Mouse (Mus musculus): Measurements from ENCODE around the gene Tenm4. TPM values are rescaled to one million over a fixed set of nuclear protein-coding genes. Genes with fewer than 3 reads are reported as not detected.

The Tenm4 gene
- total RNA-seq, 2 experiments from 2014 or later, result 14.3 to 18.7 TPM

GRCm38 (mm10) chr7:96647657-96648056 is 476.6 kb downstream of the Tenm4 start:
- no peak for DNase-seq

GRCm38 (mm10) chr7:96648606-96649005 is 477.6 kb downstream of the Tenm4 start:
- no peak for DNase-seq

- DNase-seq, result peak in 1 of 2 experiments; percentile 11
Measured at GRCm38 (mm10) chr7:96649171-96649570, 478.1 kb downstream of the Tenm4 start.

GRCm38 (mm10) chr7:96650435-96650834 is 479.4 kb downstream of the Tenm4 start:
- no peak for DNase-seq

GRCm38 (mm10) chr7:96651055-96651454 is 480.0 kb downstream of the Tenm4 start:
- no peak for DNase-seq

- no peak for DNase-seq
Measured at GRCm38 (mm10) chr7:96651626-96652341, 480.7 kb downstream of the Tenm4 start.

- DNase-seq, result no peak
Measured at GRCm38 (mm10) chr7:96652844-96653243, 481.8 kb downstream of the Tenm4 start.

GRCm38 (mm10) chr7:96654206-96654605 is 483.2 kb downstream of the Tenm4 start:
- DNase-seq, result no peak

GRCm38 (mm10) chr7:96655096-96655716 is 484.2 kb downstream of the Tenm4 start:
- DNase-seq, result no peak

GRCm38 (mm10) chr7:96657101-96657830 is 486.2 kb downstream of the Tenm4 start:
- no peak for DNase-seq

- no peak for DNase-seq
Measured at GRCm38 (mm10) chr7:96657857-96658580, 487.0 kb downstream of the Tenm4 start.

GRCm38 (mm10) chr7:96660907-96661306 is 489.9 kb downstream of the Tenm4 start:
- DNase-seq, result no peak

- DNase-seq, result no peak
Measured at GRCm38 (mm10) chr7:96661352-96662169, 490.5 kb downstream of the Tenm4 start.

- no peak for DNase-seq
Measured at GRCm38 (mm10) chr7:96663336-96663735, 492.3 kb downstream of the Tenm4 start.

GRCm38 (mm10) chr7:96666366-96666896 is 495.4 kb downstream of the Tenm4 start:
- no peak for DNase-seq

GRCm38 (mm10) chr7:96667688-96668087 is 496.6 kb downstream of the Tenm4 start:
- DNase-seq, result no peak

- DNase-seq, result no peak
Measured at GRCm38 (mm10) chr7:96670095-96670494, 499.0 kb downstream of the Tenm4 start.

- DNase-seq, result no peak
Measured at GRCm38 (mm10) chr7:96672322-96672914, 501.4 kb downstream of the Tenm4 start.

- no peak for DNase-seq
Measured at GRCm38 (mm10) chr7:96677082-96677481, 506.0 kb downstream of the Tenm4 start.

GRCm38 (mm10) chr7:96678236-96678635 is 507.2 kb downstream of the Tenm4 start:
- no peak for DNase-seq

GRCm38 (mm10) chr7:96679746-96680145 is 508.7 kb downstream of the Tenm4 start:
- no peak for DNase-seq

Data from adrenal gland, postnatal 36 days (tissue).